Mouse (Mus musculus) embryonic facial prominence, embryonic 12.5 days (tissue): ENCODE results near the gene Gm38100. TPM values are rescaled to one million over a fixed set of nuclear protein-coding genes. Genes with fewer than 3 reads are reported as not detected.

Experiments
- ATAC-seq: fragments of 200-750 bp; cut with Nextera tagmentation; 2 replicates; pipeline ENCODE4 v1.8.0; 2017; ENCODE audit not compliant: insufficient number of reproducible peaks, insufficient read depth, low FRiP score, low TSS enrichment
- H3K27ac ChIP-seq: fragments of 300-500 bp; sonication (generic); 2 replicates; pipeline ENCODE4 v1.5.1; 2016; ENCODE audit warnings: mild to moderate bottlenecking
- H3K27me3 ChIP-seq: fragments of 300-500 bp; sonication (generic); 2 replicates; pipeline ENCODE4 v1.6.1; 2016; ENCODE audit warnings: mild to moderate bottlenecking, moderate library complexity
- H3K36me3 ChIP-seq: fragments of 300-500 bp; sonication (generic); 2 replicates; pipeline ENCODE4 v1.6.1; 2016; ENCODE audit warnings: mild to moderate bottlenecking
- H3K4me1 ChIP-seq: fragments of 300-500 bp; sonication (generic); 2 replicates; pipeline ENCODE4 v1.6.1; 2016
- H3K4me2 ChIP-seq: fragments of 300-500 bp; sonication (generic); replicated peaks from 2 replicates; pipeline ENCODE4 v1.6.1; 2016; ENCODE audit warnings: mild to moderate bottlenecking, moderate library complexity
- H3K4me3 ChIP-seq: fragments of 300-500 bp; sonication (generic); 2 replicates; pipeline ENCODE4 v1.5.1; 2016; ENCODE audit warnings: mild to moderate bottlenecking
- H3K9ac ChIP-seq: fragments of 300-500 bp; sonication (generic); 2 replicates; pipeline ENCODE4 v1.6.1; 2016; ENCODE audit warnings: mild to moderate bottlenecking, moderate library complexity
- H3K9me3 ChIP-seq: fragments of 300-500 bp; sonication (generic); 2 replicates; pipeline ENCODE4 v1.6.1; 2016; ENCODE audit warnings: mild to moderate bottlenecking, moderate library complexity
- WGBS: fragments of 180-500 bp; shearing (Covaris S2); methylation state at CpG from one replicate; pipeline ENCODE4 v1.1.7; 2016; 5-methylcytosine and 5-hydroxymethylcytosine counted together
- polyA plus RNA-seq: library from polyadenylated mRNA; unstranded; fragments of >200 nt; fragmentation: Nextera tagmentation; extraction: Ambion mirVana; gene quantifications from 2 replicates; pipeline ENCODE4 v1.2.1, GENCODE M21; 2016

The Gm38100 gene
- polyA plus RNA-seq, 1 experiment from 2014 or later: 0.09 TPM

GRCm38 (mm10) chr1:175923848-175924787, 4.0 kb downstream of the Gm38100 start:
- H3K4me3 ChIP-seq: no peak overlapping the region
- no peak overlapping the region for H3K4me2 ChIP-seq
- H3K36me3 ChIP-seq: no peaks in the 10 kb centered on the region
- H3K27me3 ChIP-seq: no peaks in the 10 kb centered on the region
- ATAC-seq: no peak
- no peak overlapping the region for H3K9ac ChIP-seq
- 51% methylated on average over 7 of the region's 7 CpGs for WGBS
- no peak overlapping the region for H3K27ac ChIP-seq
- H3K9me3 ChIP-seq: no peaks in the 10 kb centered on the region
- H3K4me1 ChIP-seq: no peaks in the 10 kb centered on the region

- ATAC-seq: no peak
- H3K9me3 ChIP-seq: no peaks in the 10 kb centered on the region
- H3K4me3 ChIP-seq: no peak overlapping the region
- H3K4me2 ChIP-seq: no peak overlapping the region
- no peaks in the 10 kb centered on the region for H3K27me3 ChIP-seq
- H3K27ac ChIP-seq: no peak overlapping the region
- no peaks in the 10 kb centered on the region for H3K4me1 ChIP-seq
- WGBS: 92% methylated on average over 5 of the region's 5 CpGs
- no peaks in the 10 kb centered on the region for H3K36me3 ChIP-seq
- H3K9ac ChIP-seq: no peak overlapping the region
Observed at GRCm38 (mm10) chr1:175931391-175931790, 11.3 kb downstream of the Gm38100 start.

- Histone ChIP-seq H3K27ac (no peak overlapping the region), H3K4me1 (no peaks in the 10 kb centered on the region), H3K36me3 (no peaks in the 10 kb centered on the region), H3K27me3 (no peaks in the 10 kb centered on the region), H3K4me3 (no peak overlapping the region), H3K9ac (no peak overlapping the region; the same call in 1 of the 2 replicates), H3K4me2 (peak overlapping the region; percentile 39), H3K9me3 (no peaks in the 10 kb centered on the region)
- ATAC-seq: peak; percentile 80
- 12% methylated on average over 11 of the region's 11 CpGs for WGBS
Observed at GRCm38 (mm10) chr1:175936282-175936737, 16.2 kb downstream of the Gm38100 start.

GRCm38 (mm10) chr1:175938731-175939130, 18.6 kb downstream of the Gm38100 start:
- no peak overlapping the region for H3K4me3 ChIP-seq
- H3K36me3 ChIP-seq: no peaks in the 10 kb centered on the region
- H3K9me3 ChIP-seq: no peaks in the 10 kb centered on the region
- H3K27ac ChIP-seq: no peak overlapping the region
- H3K27me3 ChIP-seq: no peaks in the 10 kb centered on the region
- H3K9ac ChIP-seq: no peak overlapping the region
- H3K4me1 ChIP-seq: no peaks in the 10 kb centered on the region
- WGBS: 83% methylated on average over 3 of the region's 3 CpGs
- H3K4me2 ChIP-seq: no peak overlapping the region
- no peak for ATAC-seq

DNA sequence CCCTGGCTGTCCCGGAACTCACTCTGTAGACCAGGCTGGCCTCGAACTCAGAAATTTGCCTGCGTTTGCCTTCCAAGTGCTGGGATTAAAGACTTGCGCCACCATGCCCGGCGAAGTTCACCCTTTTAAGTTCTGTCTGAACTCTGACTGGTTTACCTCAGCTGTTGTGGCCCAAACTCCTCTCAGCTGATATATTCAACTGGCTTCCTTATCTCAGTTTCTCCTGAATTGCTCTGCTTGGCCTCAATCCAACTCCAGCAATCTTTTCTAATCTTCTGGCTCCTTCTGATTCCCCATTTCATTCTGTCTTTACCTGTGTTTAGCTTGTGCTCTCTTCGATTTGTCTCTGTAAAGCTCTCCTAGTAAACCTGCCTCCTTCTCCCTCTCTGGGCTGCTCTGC, 23.0 kb downstream of the Gm38100 start:
- H3K9me3 ChIP-seq: no peaks in the 10 kb centered on the region
- H3K4me1 ChIP-seq: no peaks in the 10 kb centered on the region
- no peak overlapping the region for H3K27ac ChIP-seq
- H3K27me3 ChIP-seq: no peaks in the 10 kb centered on the region
- no peak overlapping the region for H3K9ac ChIP-seq
- WGBS: 93% methylated on average over 7 of the region's 7 CpGs
- no peak overlapping the region for H3K4me2 ChIP-seq
- H3K36me3 ChIP-seq: no peaks in the 10 kb centered on the region
- no peak for ATAC-seq
- no peak overlapping the region for H3K4me3 ChIP-seq

DNA sequence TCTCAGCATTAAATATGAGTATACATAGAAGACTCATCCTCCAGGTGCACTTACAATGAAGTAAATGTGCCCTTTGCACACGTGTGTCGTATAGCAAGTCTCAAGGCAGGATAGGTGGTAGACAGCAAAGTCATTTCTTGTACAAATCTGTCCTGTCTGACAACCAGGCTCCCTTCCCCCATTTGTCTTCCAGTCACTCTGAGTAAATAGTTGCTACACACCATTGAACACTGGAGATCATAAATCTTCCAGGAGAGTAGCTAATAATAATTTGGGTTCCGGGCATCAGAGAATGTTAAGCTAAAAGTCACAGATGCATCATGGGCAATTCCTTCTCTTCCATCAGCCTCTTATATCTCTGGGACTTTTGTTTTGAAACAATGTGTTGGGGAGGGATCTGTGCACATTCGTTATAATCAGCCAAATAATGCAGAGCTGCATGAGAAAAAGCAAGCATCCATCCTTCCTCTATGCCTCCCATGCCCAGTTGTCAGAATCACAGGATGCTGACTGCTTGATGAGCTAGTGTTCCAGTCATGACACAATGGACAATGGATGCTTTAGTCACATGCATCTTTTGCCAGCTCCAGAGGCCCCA, 26.7 kb downstream of the Gm38100 start:
- no peaks in the 10 kb centered on the region for H3K4me1 ChIP-seq
- H3K9ac ChIP-seq: no peak overlapping the region
- no peak overlapping the region for H3K27ac ChIP-seq
- ATAC-seq: no peak
- no peak overlapping the region for H3K4me2 ChIP-seq
- H3K27me3 ChIP-seq: no peaks in the 10 kb centered on the region
- no peaks in the 10 kb centered on the region for H3K36me3 ChIP-seq
- H3K9me3 ChIP-seq: no peaks in the 10 kb centered on the region
- 77% methylated on average over 4 of the region's 4 CpGs for WGBS
- no peak overlapping the region for H3K4me3 ChIP-seq

DNA sequence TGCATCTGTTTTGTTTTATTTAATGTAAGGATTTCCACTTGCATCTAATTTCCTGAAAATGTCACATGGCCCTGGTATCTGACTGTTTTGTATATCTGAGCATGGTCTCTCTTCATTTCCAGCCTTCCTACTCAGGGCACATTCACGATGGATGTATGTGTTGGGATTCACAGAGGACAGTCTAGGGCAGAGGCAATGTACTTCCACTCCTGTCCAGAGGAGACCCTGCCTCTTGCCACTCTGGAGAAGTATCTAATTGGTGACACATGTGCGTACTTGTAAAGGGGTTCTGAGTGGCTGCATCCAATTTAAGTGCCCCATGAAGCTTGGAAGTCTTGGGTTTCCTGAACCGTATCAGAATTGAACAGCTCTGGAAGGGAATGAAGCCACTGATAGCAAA, 30.3 kb downstream of the Gm38100 start:
- H3K4me1 ChIP-seq: no peaks in the 10 kb centered on the region
- no peak for ATAC-seq
- H3K9me3 ChIP-seq: no peaks in the 10 kb centered on the region
- WGBS: 30% methylated on average over 3 of the region's 3 CpGs
- H3K4me3 ChIP-seq: no peak overlapping the region
- H3K4me2 ChIP-seq: no peak overlapping the region
- H3K9ac ChIP-seq: no peak overlapping the region
- no peak overlapping the region for H3K27ac ChIP-seq
- H3K27me3 ChIP-seq: no peaks in the 10 kb centered on the region
- H3K36me3 ChIP-seq: no peaks in the 10 kb centered on the region

DNA sequence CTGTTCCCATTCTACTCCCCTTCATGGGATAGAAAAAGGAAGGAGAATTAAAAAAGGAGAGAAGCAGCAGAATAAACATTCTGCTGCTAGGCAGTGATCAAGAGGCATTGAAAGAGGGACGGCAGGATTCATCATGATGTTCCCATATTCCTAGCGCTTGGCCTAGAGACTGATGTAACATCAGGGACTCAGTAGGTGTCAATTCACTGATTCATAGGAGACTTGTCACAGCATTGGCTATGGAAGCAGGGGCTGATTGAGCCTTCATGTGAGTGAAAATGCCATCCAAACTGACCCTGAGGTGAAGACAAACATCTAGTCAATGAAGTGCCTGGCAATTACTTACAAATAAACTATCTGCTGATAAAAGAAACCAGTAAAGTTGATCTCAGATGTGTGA, 30.7 kb downstream of the Gm38100 start:
- H3K9me3 ChIP-seq: no peaks in the 10 kb centered on the region
- no peak overlapping the region for H3K4me3 ChIP-seq
- no peak for ATAC-seq
- WGBS: 83% methylated on average over 2 of the region's 2 CpGs
- H3K36me3 ChIP-seq: no peaks in the 10 kb centered on the region
- no peak overlapping the region for H3K4me2 ChIP-seq
- no peaks in the 10 kb centered on the region for H3K4me1 ChIP-seq
- no peaks in the 10 kb centered on the region for H3K27me3 ChIP-seq
- H3K27ac ChIP-seq: no peak overlapping the region
- H3K9ac ChIP-seq: no peak overlapping the region

DNA sequence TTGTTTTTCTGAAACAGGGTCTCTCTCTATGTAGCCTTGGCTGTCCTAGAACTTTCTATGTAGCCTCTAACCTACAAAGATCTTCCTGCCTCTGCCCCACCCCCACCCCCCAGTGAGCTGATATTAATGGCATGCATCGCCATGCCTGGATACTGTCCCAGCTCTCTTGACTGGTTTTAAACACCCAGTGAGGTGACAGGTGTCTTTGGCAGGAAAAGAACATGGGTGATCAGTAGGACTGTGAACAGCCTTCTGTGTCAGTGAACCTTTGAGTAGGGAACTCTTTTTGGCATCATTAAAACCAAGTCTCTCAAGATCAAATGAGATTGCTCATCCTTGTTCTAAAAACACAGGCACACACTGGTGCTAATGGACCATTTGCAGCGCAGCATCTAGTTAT, 41.7 kb downstream of the Gm38100 start:
- Histone ChIP-seq H3K27ac (no peak overlapping the region), H3K36me3 (no peaks in the 10 kb centered on the region), H3K4me2 (no peak overlapping the region), H3K27me3 (no peaks in the 10 kb centered on the region), H3K9me3 (no peaks in the 10 kb centered on the region), H3K9ac (no peak overlapping the region), H3K4me1 (no peaks in the 10 kb centered on the region), H3K4me3 (no peak overlapping the region)
- no peak for ATAC-seq
- 83% methylated on average over 2 of the region's 2 CpGs for WGBS

- no peak overlapping the region for H3K27ac ChIP-seq
- no peaks in the 10 kb centered on the region for H3K4me1 ChIP-seq
- H3K36me3 ChIP-seq: no peaks in the 10 kb centered on the region
- no peaks in the 10 kb centered on the region for H3K27me3 ChIP-seq
- WGBS: 91% methylated on average over 4 of the region's 5 CpGs
- H3K9me3 ChIP-seq: no peaks in the 10 kb centered on the region
- no peak overlapping the region for H3K4me2 ChIP-seq
- H3K9ac ChIP-seq: no peak overlapping the region
- ATAC-seq: no peak
- H3K4me3 ChIP-seq: no peak overlapping the region
Observed at GRCm38 (mm10) chr1:175967004-175967745, 47.0 kb downstream of the Gm38100 start.

DNA sequence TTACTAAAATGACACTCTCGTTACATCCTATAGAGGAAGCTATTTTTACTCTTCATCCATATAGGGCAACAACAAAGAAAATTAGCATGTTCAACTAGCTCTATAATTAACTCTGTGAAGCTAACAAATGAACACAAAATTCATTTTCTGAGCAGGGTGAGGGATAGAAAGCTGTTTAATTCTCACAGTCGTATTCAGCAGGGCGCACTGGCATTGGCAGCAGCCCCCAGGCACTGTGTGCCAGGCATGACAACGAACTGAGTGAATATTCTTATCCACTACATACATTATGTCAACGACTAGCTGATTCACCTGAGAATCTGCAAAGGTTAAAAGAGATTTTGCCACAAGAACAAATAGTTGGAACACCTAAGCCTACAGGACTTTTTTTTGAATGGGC, 50.6 kb downstream of the Gm38100 start:
- H3K4me1 ChIP-seq: no peaks in the 10 kb centered on the region
- no peak for ATAC-seq
- whole genome bisulfite sequencing: 76% methylated on average over 5 of the region's 5 CpGs
- H3K27me3 ChIP-seq: no peaks in the 10 kb centered on the region
- H3K9me3 ChIP-seq: no peaks in the 10 kb centered on the region
- H3K4me3 ChIP-seq: no peak overlapping the region
- no peak overlapping the region for H3K4me2 ChIP-seq
- H3K27ac ChIP-seq: no peak overlapping the region
- H3K36me3 ChIP-seq: no peaks in the 10 kb centered on the region
- H3K9ac ChIP-seq: no peak overlapping the region
